Mouse (Mus musculus) kidney, adult 2 months (tissue): ENCODE measurements around the gene Ptpru.

Experiments used
- CTCF ChIP-seq: fragments of 200-500 bp; conservative IDR thresholded peaks from 2 replicates; pipeline ENCODE4 v1.5.1; 2011; ENCODE audit warnings: low read depth, mild to moderate bottlenecking, control low read depth, low read length, moderate library complexity, mixed read lengths; ENCODE audit not compliant: insufficient read depth, insufficient read length
- POLR2A ChIP-seq: fragments of 200-500 bp; IDR thresholded peaks from one replicate; pipeline ENCODE4 v1.6.1; 2011; ENCODE audit warnings: low read depth, low read length, control low read depth

DNA sequence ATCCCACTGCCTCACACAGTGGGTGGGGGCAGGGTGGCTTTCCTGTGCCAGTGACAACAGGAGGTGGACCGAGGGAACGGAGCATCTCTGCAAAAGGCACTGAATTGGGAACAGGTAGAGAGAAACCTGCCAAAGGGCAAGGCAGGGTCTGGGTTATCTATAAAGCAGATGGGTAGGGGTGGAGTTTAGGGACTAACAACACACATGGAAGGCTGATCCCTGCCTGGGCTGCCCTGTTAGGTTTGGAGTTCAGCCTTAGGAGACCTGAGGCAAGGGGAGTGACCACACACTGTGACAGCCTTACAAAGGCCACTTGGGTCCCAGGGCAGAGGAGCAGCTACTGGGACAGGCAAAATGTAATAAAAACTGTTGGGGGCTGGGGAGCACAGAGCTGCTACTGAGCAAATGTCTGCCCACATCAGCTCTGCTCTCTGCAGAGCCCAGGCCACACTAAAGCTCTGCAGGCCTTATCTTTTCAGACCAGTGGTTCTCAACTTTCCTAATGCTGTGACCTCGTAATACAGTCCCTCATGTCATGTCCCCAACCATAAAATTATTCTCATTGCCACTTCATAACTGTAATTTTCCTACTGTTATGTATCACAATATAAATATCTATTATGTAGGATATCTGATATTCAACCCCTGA is 5.2 kb downstream of the Ptpru start:
- no peak for TF ChIP-seq CTCF
- TF ChIP-seq POLR2A: no peak
